Mouse (Mus musculus): ENCODE results near the gene Slc7a1. TPM values are rescaled to one million over a fixed set of nuclear protein-coding genes. Genes with fewer than 3 reads are reported as not detected.
"Not testable (repeated sequence)": the region's sequence is repeated elsewhere in the genome, so short reads cannot be mapped to it uniquely, and the experiment has no call there.

Slc7a1 gene
- polyA plus RNA-seq, 1 experiment, result 21.2 TPM

DNA sequence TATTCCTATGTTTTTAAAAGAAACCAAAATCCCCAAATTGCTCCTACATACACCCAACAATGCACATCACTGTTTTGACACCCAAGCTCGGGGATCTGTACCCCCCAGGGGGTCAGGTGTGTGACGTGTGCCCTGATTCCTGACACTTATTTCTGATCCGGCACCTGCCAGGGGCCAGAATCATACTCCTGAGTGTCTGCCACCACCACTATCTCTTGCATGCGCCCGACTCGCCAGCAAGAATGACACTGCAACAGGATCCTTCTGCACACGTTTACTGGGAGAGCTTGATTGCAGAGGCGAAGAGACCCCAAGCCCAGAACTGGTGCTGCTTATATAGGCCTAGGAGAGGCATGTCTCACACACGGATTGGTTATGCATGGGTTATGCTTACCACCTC, 73.4 kb downstream of the Slc7a1 start:
- not testable (repeated sequence) for DNase-seq (ENCODE audit: low read depth)

DNA sequence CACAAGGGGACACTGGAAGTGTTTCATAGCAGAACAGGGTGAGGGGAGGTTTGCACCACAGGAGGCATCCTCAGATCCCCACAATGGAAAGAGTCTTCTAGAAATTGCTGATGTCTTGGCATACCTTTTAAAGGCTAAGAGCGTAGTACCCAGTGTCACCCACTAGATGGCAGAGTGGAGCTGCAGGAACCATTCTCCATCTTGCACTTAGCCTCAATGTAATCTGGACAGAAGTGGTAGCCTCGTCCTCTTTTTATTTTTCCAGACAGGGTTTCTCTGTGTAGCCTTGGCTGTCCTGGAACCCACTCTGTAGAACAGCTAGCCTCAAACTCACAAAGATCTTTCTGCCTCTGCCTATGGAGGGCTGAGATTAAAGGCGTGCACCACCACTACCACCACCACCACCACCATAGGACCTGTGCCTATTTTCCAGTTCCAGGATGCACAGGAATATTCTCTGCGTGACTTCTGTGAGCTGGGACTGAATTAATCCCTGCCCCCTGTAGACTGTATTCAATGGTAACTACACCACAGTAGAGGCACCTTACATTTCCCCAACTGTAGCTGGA, 74.3 kb downstream of the Slc7a1 start:
- no peak for DNase-seq (ENCODE audit: low read depth)

DNA sequence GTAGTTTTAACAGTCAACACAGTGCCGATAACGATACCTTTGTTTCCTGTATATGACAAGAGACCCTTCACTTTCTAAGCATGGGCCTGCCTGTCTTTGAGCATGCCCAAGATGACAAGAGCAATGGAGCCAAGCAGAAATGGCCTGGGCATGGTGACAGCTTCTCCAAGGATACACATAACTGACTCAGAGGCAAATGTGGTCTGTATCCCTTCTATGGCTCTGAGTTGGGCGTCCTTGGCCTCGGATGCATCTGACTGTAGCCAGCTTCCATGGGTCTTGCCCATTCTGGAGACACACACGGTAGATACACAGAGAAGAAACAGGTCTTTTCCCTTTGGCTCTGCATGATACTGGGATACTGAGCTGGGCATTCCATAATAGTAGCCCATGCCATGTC, 84.8 kb downstream of the Slc7a1 start:
- no peak for DNase-seq (ENCODE audit: low read depth)

DNA sequence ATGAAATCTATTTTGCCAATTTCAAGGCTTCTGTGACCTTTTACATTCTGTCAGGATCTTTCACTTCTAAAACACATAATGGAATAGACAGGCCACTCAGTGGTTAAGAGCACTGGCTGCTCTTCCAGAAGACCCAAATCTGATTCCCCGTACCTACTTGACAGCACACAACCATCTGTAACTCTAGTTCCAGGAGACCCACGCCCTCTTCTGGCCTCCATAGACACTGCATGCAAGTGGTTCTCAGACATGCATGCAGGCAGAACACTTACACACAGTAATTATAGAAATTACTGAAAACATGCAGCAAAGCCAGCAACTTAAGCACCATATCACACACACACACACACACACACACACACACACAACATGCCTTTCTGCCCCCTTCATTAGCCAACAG, 87.3 kb downstream of the Slc7a1 start:
- DNase-seq (ENCODE audit: low read depth), result no peak

DNA sequence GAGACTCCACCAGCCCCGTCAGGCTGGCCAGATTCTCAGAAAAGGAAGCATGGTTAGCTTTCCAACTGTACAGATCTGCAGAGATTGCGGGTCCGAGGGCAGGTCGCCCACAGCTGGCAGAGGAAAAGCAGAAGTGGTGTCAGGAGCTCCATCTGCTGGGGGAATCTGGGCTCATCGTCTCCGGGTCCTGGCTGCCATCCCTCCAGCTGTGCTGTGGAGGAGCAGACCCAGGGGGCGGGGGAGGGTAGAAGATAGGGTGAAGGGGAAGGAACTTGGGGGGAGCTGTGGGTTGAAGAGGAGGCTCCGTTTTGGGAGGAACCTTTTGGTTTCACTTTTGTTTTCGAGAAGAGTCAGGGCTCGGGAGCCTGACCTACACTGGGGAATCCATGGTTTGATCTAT, 88.9 kb downstream of the Slc7a1 start:
- no peak for DNase-seq (ENCODE audit: low read depth)

DNA sequence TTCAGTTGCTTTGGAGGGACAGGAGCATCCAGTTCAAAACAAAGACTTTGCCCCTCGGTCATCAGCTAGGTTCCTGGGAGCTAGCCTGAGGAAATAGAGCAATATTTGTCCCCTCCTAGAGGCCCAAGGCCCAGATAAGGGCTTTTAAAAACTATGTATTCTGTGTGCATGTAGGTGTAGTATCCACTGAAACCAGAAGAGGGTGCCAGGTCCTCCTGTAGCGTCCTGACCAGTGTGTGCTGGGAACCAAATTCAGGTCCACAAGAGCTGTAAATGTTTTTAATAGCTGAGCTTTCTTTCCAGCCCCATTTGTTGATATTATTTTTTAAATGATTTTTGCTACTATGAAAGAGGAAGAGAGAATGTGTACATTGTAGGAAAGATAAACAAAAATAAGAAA, 95.6 kb downstream of the Slc7a1 start:
- DNase-seq (ENCODE audit: low read depth), result no peak

DNA sequence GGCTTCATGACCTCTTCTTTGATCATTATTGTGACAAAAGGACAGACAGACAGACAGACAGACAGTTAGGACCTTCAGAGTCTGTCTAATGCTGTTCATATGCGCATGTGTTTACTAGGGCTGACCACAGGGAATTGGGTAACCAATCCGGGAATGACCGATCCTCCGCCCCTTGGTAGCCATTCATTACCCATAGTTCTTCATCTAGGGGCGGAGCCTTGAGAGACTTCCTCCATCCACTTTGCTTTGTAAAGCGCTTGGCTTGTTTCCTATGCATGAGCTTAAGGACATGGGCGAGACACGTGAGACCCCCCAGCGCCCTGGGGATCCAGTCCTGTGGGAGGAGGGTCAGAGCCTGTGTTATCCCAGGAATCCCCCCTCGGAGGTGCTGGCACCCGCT, 96.7 kb downstream of the Slc7a1 start:
- DNase-seq (ENCODE audit: low read depth), result no peak

DNA sequence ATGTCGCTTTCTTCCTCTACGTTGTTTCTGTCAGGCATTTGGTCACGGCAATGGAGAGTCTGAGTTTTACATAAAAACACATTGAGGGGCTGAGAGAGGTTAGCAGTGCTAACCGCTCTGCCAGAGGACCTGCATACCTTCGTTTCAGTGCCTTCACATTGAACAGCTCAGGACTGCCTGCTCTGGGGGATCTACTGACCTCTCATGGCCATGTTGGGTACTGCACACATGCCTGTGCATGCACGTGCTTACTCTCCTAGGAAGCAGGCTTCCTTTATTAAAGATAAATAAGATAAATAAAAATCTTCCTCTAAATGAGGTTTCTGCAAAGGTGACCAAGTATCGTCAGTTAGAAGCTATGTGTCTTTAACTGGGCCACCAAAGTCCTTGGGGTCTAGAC, 106.4 kb downstream of the Slc7a1 start:
- DNase-seq (ENCODE audit: low read depth), result no peak

DNA sequence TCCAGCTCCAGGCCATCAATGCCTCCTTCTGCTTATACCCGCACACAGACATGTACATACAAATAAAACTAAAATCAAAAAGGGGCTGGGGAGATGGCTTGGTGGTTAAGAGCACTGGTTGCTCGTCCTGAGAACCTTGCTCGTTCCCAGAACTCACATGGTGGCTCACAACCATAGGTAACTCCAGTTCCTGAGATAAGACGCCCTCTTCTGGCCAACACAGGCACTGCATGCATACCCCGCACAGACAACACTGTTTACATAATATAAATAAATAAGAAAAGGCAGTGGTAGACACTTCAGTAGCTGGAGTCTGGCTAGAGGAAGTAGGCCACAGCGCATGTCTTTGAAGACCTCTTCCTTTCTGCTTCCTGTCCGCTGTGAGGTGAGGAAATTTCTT, 106.8 kb downstream of the Slc7a1 start:
- no peak for DNase-seq (ENCODE audit: low read depth)

DNA sequence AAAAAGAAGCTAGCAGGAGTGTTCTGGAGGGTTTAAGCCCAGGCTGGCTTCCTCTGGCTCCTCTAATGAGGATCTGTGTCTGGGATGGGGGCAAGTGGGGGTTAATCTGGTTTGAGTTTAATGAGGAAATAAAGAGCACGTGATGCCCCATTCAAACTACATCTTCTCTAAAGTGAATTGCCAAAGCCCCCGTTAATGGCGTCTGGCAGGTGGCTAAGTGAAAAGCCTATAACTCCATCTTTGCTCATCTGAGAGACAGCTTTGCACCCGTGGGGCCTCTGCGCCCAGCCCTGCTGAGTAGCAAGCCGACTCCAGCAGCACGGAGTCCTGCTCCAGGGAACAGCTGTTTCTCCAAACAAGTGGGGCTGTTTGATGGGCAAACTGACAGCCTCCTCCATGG, 109.8 kb downstream of the Slc7a1 start:
- DNase-seq (ENCODE audit: low read depth), result no peak

DNA sequence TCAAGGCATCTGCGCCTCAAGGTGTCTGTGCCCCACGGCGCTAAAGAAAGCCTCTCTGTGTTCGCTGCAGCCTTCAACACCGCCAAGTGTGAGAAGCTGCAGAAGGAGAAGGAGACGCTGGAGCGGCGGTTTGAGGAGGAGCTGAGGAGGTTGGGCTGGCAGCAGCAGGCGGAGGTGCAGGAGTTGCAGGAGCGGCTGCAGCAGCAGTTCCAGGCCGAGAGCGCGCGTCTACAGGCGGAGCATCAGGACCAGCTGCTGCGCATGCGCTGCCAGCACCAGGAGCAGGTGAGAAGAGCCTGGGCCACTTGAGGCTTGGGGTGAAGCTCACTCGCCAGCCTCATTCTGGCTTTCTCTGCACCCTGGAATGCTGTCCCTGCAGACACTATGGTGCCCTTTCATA, 110.9 kb downstream of the Slc7a1 start:
- DNase-seq (ENCODE audit: low read depth), result no peak

DNA sequence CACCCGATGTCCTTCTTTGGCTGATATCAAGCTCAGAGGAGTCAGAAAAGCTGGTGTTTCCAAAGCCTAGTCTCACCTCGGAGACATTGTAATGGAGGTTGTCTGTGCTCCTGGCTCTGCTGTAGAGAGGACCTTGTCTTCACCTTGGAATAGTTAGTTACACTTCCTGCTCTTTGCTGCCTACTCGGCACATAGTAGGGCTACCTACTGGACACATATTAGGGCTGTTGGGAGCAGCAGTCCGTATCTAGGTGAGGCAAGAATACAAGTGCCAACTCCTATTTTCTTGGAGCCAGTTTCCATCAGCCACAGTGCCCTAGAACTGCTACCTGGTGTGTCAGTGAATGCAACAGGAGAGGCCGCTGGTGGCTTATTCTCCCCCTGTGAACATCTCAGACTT, 112.2 kb downstream of the Slc7a1 start:
- no peak for DNase-seq (ENCODE audit: low read depth)

DNA sequence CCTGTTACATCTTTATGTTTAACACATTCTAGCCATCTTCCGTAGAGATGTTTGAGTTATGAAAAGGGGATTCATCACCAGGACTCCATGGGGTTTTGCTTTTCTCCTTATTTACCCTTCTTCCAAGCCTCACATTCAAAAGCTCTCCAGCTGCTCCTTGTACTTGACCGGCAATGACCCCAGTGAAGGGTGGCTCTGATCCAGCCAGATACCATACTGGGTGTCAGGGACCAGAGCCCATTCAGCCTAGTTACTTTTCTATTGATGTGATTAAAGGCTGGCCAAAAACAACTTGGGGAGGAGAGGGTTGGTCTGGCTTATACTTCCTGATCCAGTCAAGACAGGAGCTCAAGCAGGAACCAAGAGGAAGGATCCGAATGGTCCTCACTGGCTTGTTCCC, 116.1 kb downstream of the Slc7a1 start:
- no peak for DNase-seq (ENCODE audit: low read depth)

DNA sequence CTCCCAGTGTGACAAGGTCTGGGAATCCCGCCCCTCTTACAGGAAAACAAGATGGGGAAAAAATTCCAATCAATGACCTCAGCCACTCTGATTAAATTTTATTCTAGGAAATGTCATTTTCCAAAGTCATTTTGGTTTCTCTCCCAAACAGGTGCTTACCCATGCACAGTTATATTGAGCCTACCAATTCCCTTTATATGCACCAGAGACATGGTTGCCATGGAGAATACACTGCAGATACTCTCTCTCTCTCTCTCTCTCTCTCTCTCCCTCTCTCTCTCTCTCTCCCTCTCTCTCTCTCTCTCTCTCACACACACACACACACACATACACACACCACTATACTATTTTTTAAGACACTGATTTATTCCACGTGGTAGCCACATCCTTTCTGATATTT, 116.5 kb downstream of the Slc7a1 start:
- no peak for DNase-seq (ENCODE audit: low read depth)

DNA sequence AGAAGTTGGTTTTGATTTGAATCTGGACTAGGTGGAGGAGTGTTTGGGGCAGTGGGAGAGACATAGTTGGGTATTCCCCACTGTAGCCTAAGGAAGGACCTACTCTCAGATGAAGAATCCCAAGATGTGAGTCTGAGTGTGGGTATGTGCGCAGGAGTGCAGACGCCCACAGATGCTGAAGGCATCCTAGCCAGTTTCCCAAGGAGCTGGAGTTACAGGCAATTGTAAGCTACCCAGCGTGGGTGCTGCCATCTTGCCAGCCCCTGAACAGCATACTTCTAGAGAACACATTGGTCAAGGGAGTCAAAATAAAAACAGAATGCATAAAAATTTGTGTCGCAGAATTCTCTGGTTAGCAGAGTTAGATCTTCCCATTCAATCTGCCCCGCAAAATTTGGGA, 117.1 kb downstream of the Slc7a1 start:
- no peak for DNase-seq (ENCODE audit: low read depth)

DNA sequence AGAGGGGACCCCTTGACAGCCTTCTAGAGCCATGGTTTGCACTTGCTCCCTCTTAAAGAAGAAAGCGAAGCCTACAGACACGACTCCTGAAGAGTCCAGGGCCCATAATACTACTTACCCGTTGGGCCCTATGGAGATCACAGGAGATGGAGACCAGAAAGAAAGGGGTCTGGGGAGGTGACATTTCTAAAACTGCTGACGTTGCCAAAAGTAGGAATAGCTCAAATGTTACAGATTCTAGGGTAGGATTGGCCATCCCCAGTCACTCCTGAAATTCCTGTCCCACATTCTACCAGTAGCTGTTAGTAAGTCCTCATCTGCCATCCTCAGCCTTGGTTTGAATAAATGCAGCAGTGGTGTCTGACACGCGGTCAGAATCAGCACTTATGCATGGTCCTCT, 117.6 kb downstream of the Slc7a1 start:
- DNase-seq (ENCODE audit: low read depth), result no peak

DNA sequence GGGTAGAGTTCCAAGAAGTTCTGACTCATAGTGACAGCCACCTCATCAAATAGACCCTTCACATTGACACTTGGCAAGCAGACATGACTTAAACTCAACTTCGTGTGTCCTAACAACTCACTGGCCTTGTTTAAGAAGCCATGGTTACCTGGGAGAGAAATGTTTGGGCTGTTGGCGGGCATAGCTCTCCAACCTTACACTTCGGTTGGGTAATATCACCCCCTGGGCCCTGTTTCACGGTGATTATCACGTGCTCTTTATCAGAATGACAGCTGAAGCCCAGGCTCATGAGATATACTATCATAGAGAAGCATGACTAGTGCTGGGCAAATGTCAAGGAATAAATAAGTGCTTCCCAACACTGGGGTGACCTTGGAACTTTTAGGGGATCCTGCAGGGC, 119.4 kb downstream of the Slc7a1 start:
- no peak for DNase-seq (ENCODE audit: low read depth)

DNA sequence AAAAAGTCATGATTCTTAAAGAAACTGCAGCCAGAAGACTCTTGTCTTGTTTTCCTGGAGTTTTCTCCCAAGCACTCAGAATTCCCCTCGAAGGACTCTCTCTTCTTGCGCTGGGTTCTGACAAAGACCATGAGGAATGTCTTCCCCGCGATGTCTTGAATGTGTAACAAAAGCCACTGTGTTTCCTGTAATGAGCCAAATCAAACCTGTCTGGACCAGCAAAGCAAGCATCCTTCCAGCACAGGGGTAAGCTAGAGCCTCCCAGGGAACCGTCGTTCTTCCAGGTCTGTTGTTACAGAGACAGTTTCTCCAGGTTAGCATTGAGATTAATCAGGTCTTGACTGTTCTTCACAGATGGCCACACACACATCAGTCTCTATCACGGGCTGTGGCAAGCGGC, 121.5 kb downstream of the Slc7a1 start:
- DNase-seq (ENCODE audit: low read depth), result no peak

Other genes with a start within 250 kb of the Slc7a1 start
- 72.2 and 87.5 TPM in 2 replicates for gene Ubl3, start 152.9 kb upstream of the Slc7a1 start, polyA plus RNA-seq (2012; rRNA removed)

Measured in gonadal fat pad, adult 2 months (tissue).